19 mouse cellular contexts compared by ENCODE assay signal in the genomic region with DNA sequence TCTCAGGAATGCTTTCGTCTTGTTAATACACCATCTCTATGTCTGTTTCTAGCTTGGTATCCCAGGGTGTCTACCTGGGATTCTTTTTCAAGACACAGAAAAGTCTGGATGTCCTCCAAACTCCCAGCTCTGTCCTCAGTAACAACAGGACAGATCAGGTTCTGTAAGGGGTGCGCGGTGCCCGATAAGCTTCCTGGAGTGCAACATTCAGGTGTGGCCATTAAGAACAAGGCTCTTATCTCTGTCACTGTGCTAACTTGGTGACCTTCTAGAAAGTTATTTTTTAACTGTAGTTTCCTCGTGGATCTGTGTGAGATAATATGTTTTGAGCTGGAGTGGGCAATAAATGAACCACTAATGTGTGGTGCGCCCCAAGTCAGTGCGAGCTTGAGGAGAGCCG. TPM values are rescaled to one million over a fixed set of nuclear protein-coding genes. Genes with fewer than 3 reads are reported as not detected.
DNase-seq lines count a peak whose midpoint lies in the region; ATAC-seq lines count a peak whose summit lies in the region.
"Had no signal": no experiment of that assay in that cellular context is flagged by ENCODE, and none has a peak within 500 bp of the region (broad histone marks: within the 10 kb centered on the region; RNA-seq: fewer than 3 reads in every experiment).

No protein-coding gene starts in this region.

- 81% methylated on average over 8 of the region's 8 CpGs for WGBS in heart, embryonic 11.5 days (ENCODE audit: insufficient replicate concordance)
- 93% methylated on average over 8 of the region's 8 CpGs for WGBS in heart, embryonic 10.5 days
- 46% methylated on average over 8 of the region's 8 CpGs for WGBS in liver, embryonic 13.5 days (ENCODE audit: insufficient replicate concordance)
- 80% methylated on average over 8 of the region's 8 CpGs for WGBS in stomach, embryonic 14.5 days

- H3K27me3 ChIP-seq in heart, embryonic 11.5 days (ENCODE audit: control insufficient read depth, insufficient read depth, low read length), result no peaks in the 10 kb centered on the region
- H3K27me3 ChIP-seq in heart, embryonic 10.5 days (ENCODE audit: insufficient read depth, poor library complexity, severe bottlenecking), result no peaks in the 10 kb centered on the region
- no peaks in the 10 kb centered on the region for H3K27me3 ChIP-seq in liver, embryonic 13.5 days
- no peaks in the 10 kb centered on the region for H3K27me3 ChIP-seq in stomach, embryonic 14.5 days (ENCODE audit: control insufficient read depth, insufficient read depth, low read length)
- H3K27me3 ChIP-seq: embryonic facial prominence, embryonic 13.5 days; heart, embryonic 15.5 days; megakaryocyte, embryonic 14.5 days had no signal

- peak overlapping the region; percentile 25; the same call in 1 of the 2 replicates for H3K27ac ChIP-seq in heart, embryonic 11.5 days (ENCODE audit: low read depth, low read length)
- H3K27ac ChIP-seq in heart, embryonic 10.5 days, result no peak overlapping the region
- H3K27ac ChIP-seq in liver, embryonic 13.5 days, result peak overlapping the region; percentile 99
- H3K27ac ChIP-seq in stomach, embryonic 14.5 days (ENCODE audit: low read length), result no peak overlapping the region; the same call in 1 of the 2 replicates
- H3K27ac ChIP-seq: embryonic facial prominence, embryonic 13.5 days; heart, embryonic 15.5 days; hindbrain, embryonic 10.5 days had no signal

- H3K9ac ChIP-seq in heart, embryonic 11.5 days (ENCODE audit: low read depth, low read length), result no peak overlapping the region
- peak overlapping the region; percentile 64 for H3K9ac ChIP-seq in liver, embryonic 13.5 days
- H3K9ac ChIP-seq in stomach, embryonic 14.5 days (replicated peaks; ENCODE audit: low read depth, low read length), result no peak overlapping the region
- H3K9ac ChIP-seq: embryonic facial prominence, embryonic 13.5 days; heart, embryonic 15.5 days had no signal

- DNase-seq in heart, embryonic 10.5 days (ENCODE audit: low spot score), result no peak
- peak; percentile 70 for DNase-seq in liver, embryonic 13.5 days
- no peak for DNase-seq in urinary bladder, postnatal 4 days (ENCODE audit: low spot score in 2 of 2)
- DNase-seq in thymus, postnatal 4 days, result no peak
- DNase-seq in cerebellum, adult 9-10 months, result no peak
- DNase-seq: cerebellum, adult 18-20 months; kidney, postnatal 14 days; right cerebral cortex, adult 18-20 months had no signal

- no peaks in the 10 kb centered on the region for H3K36me3 ChIP-seq in heart, embryonic 11.5 days (ENCODE audit: control insufficient read depth, insufficient read depth, low read length)
- H3K36me3 ChIP-seq in heart, embryonic 10.5 days, result no peaks in the 10 kb centered on the region
- H3K36me3 ChIP-seq in liver, embryonic 13.5 days, result no peaks in the 10 kb centered on the region
- no peaks in the 10 kb centered on the region for H3K36me3 ChIP-seq in stomach, embryonic 14.5 days (ENCODE audit: control insufficient read depth, insufficient read depth, low read length)
- H3K36me3 ChIP-seq: embryonic facial prominence, embryonic 13.5 days; G1E; heart, embryonic 15.5 days; hindbrain, embryonic 10.5 days had no signal

- no peak; the same call in 1 of the 2 replicates for ATAC-seq in heart, embryonic 11.5 days (replicated peaks; ENCODE audit: insufficient number of reproducible peaks, low FRiP score, low TSS enrichment)
- ATAC-seq in erythroid progenitor cell, adult 5-6 weeks (replicated peaks; ENCODE audit: low FRiP score, poor library complexity, severe bottlenecking), result peak; percentile 81
- ATAC-seq in liver, embryonic 13.5 days (ENCODE audit: low read depth), result peak; percentile 89
- peak; percentile 81 for ATAC-seq in stomach, embryonic 14.5 days (ENCODE audit: insufficient number of reproducible peaks, insufficient read depth, low FRiP score, low read depth)
- ATAC-seq: CD4-positive, CD25-positive, alpha-beta regulatory T cell, adult 4 months; inflammation-experienced regulatory T-cells, adult 6 months; lung, postnatal 0 days had no signal

- no peak overlapping the region for H3K4me2 ChIP-seq in heart, embryonic 11.5 days
- peak overlapping the region; percentile 59 for H3K4me2 ChIP-seq in liver, embryonic 13.5 days
- H3K4me2 ChIP-seq in stomach, embryonic 14.5 days (replicated peaks; ENCODE audit: low read depth, low read length), result no peak overlapping the region
- H3K4me2 ChIP-seq: embryonic facial prominence, embryonic 13.5 days; heart, embryonic 15.5 days had no signal

- H3K9me3 ChIP-seq in heart, embryonic 11.5 days (replicated peaks; ENCODE audit: control insufficient read depth, low read length), result 0 out of 2 replicates have a peak, but pooled peaks cover 3% of the 10 kb centered on the region
- no peaks in the 10 kb centered on the region for H3K9me3 ChIP-seq in heart, embryonic 10.5 days
- H3K9me3 ChIP-seq in liver, embryonic 13.5 days (replicated peaks), result no peaks in the 10 kb centered on the region
- no peaks in the 10 kb centered on the region for H3K9me3 ChIP-seq in stomach, embryonic 14.5 days (ENCODE audit: control insufficient read depth, low read depth, low read length)
- H3K9me3 ChIP-seq: embryonic facial prominence, embryonic 13.5 days; G1E; heart, embryonic 15.5 days; hindbrain, embryonic 10.5 days had no signal

- H3K4me3 ChIP-seq in heart, embryonic 11.5 days (ENCODE audit: low read depth, low read length), result no peak overlapping the region
- no peak overlapping the region for H3K4me3 ChIP-seq in heart, embryonic 10.5 days
- no peak overlapping the region for H3K4me3 ChIP-seq in liver, embryonic 13.5 days (replicated peaks)
- no peak overlapping the region for H3K4me3 ChIP-seq in stomach, embryonic 14.5 days (ENCODE audit: low read depth, low read length)
- H3K4me3 ChIP-seq: embryonic facial prominence, embryonic 13.5 days; heart, embryonic 15.5 days; hindbrain, embryonic 10.5 days had no signal

- H3K4me1 ChIP-seq in heart, embryonic 11.5 days (ENCODE audit: control insufficient read depth, insufficient read depth, low read length), result no peaks in the 10 kb centered on the region
- peaks cover 3% of the 10 kb centered on the region; the same call in 1 of the 2 replicates for H3K4me1 ChIP-seq in heart, embryonic 10.5 days
- peaks cover 65% of the 10 kb centered on the region for H3K4me1 ChIP-seq in liver, embryonic 13.5 days (replicated peaks)
- H3K4me1 ChIP-seq in stomach, embryonic 14.5 days (ENCODE audit: control insufficient read depth, insufficient read depth, low read length), result no peaks in the 10 kb centered on the region
- H3K4me1 ChIP-seq: embryonic facial prominence, embryonic 13.5 days; heart, embryonic 15.5 days had no signal

RNA-seq across cellular contexts. Expression of gene Clint1, which starts 41.0 kb away (rescaled TPM):
- polyA plus RNA-seq in heart, embryonic 11.5 days (2014; fragmentation: Nextera tagmentation; extraction: Ambion mirVana), result 49.2 and 57.9 TPM in 2 replicates
- 69.6 and 80.0 TPM in 2 replicates for polyA plus RNA-seq in heart, embryonic 10.5 days (2016; fragmentation: Nextera tagmentation; extraction: Ambion mirVana)
- total RNA-seq in erythroid progenitor cell, adult 5-6 weeks (2015; ENCODE audit: low replicate concordance), result 34.6 and 36.9 TPM in 2 replicates
- total RNA-seq in erythroid progenitor cell, adult 5-6 weeks (2017; ENCODE audit: low replicate concordance), result 32.9 and 46.5 TPM in 2 replicates
- 57.4 and 71.8 TPM in 2 replicates for polyA plus RNA-seq in liver, embryonic 13.5 days (2015; fragmentation: Nextera tagmentation; extraction: Ambion mirVana)
- polyA plus RNA-seq in stomach, embryonic 14.5 days (2014; fragmentation: Nextera tagmentation; extraction: Ambion mirVana), result 65.2 and 68.0 TPM in 2 replicates

Comparison
In these comparisons a context has a peak if more than half of its experiments do, and no peak if none do; other contexts are left out.
1. H3K27ac ChIP-seq: peak in heart, embryonic 11.5 days (single experiment) and liver, embryonic 13.5 days (single experiment); none in heart, embryonic 10.5 days (single experiment) and stomach, embryonic 14.5 days (single experiment).